23 mouse cellular contexts compared by ENCODE assay signal in genomic region chr2:134942039-134942438, GRCm38 (mm10).
A peak's percentile ranks its signal among the peaks of the same experiment; 100 is the strongest.
DNase-seq lines count a peak whose midpoint lies in the region; ATAC-seq and TF ChIP-seq lines count a peak whose summit lies in the region.
"Had no signal": no experiment of that assay in that cellular context is flagged by ENCODE, and none has a peak within 500 bp of the region (broad histone marks: within the 10 kb centered on the region; RNA-seq: fewer than 3 reads in every experiment).

No protein-coding gene starts in this region.

- H3K9ac ChIP-seq in kidney, embryonic 16.5 days (replicated peaks; ENCODE audit: low read length), result no peak overlapping the region
- H3K9ac ChIP-seq in kidney, embryonic 14.5 days (ENCODE audit: low read depth, low read length), result no peak overlapping the region
- H3K9ac ChIP-seq: embryonic facial prominence, embryonic 12.5 days; forebrain, embryonic 13.5 days; forebrain, embryonic 15.5 days had no signal

- no peak for TF ChIP-seq CTCF in kidney, adult 2 months (conservative IDR thresholded peaks at IDR 0.05; ENCODE audit: insufficient read depth, insufficient read length, low read depth, low read length)

- H3K4me1 ChIP-seq in kidney, adult 2 months (ENCODE audit: control insufficient read depth, insufficient read depth, low read length), result peaks cover 10% of the 10 kb centered on the region; the same call in 1 of the 2 replicates
- H3K4me1 ChIP-seq in kidney, embryonic 16.5 days (ENCODE audit: insufficient read depth, low read length), result peaks cover 15% of the 10 kb centered on the region
- H3K4me1 ChIP-seq in kidney, embryonic 14.5 days (ENCODE audit: control insufficient read depth, insufficient read depth, low read length), result no peaks in the 10 kb centered on the region
- H3K4me1 ChIP-seq: forebrain, embryonic 15.5 days had no signal

- DNase-seq in kidney, adult 2 months, result peak; percentile 46
- DNase-seq in kidney, adult 11 months, result no peak
- peak; percentile 41 for DNase-seq in kidney, postnatal 14 days
- no peak for DNase-seq in kidney, adult 18-20 months
- DNase-seq: adrenal gland, adult 8-10 months; adrenal gland, postnatal 14 days; B cell, adult 2 months; cerebellum, adult 11-12 months; cerebellum, adult 2 months; cerebellum, adult 9-10 months; cerebellum, postnatal 10 days; cerebellum, postnatal 25 days had no signal

- H3K27me3 ChIP-seq in kidney, adult 2 months (replicated peaks; ENCODE audit: control insufficient read depth, insufficient read depth, low read length), result no peaks in the 10 kb centered on the region
- H3K27me3 ChIP-seq in kidney, embryonic 16.5 days (ENCODE audit: insufficient read depth, low read length), result no peaks in the 10 kb centered on the region
- no peaks in the 10 kb centered on the region for H3K27me3 ChIP-seq in kidney, embryonic 14.5 days (ENCODE audit: control insufficient read depth, insufficient read depth, low read length)
- H3K27me3 ChIP-seq: CH12.LX; embryonic facial prominence, embryonic 12.5 days; forebrain, embryonic 13.5 days; forebrain, embryonic 15.5 days; Patski had no signal

- no peak overlapping the region for H3K27ac ChIP-seq in kidney, adult 2 months (ENCODE audit: insufficient read depth, low read depth, low read length)
- H3K27ac ChIP-seq in kidney, embryonic 16.5 days (ENCODE audit: low read length), result no peak overlapping the region
- H3K27ac ChIP-seq in kidney, embryonic 14.5 days (ENCODE audit: low read depth, low read length), result no peak overlapping the region
- H3K27ac ChIP-seq: embryonic facial prominence, embryonic 10.5 days; embryonic facial prominence, embryonic 12.5 days; forebrain, embryonic 13.5 days; forebrain, embryonic 15.5 days had no signal

- no peaks in the 10 kb centered on the region for H3K36me3 ChIP-seq in kidney, adult 2 months (ENCODE audit: control insufficient read depth, insufficient read depth, low read length)
- H3K36me3 ChIP-seq in kidney, embryonic 16.5 days (ENCODE audit: insufficient read depth, low read length), result no peaks in the 10 kb centered on the region
- no peaks in the 10 kb centered on the region for H3K36me3 ChIP-seq in kidney, embryonic 14.5 days (ENCODE audit: control insufficient read depth, insufficient read depth, low read length)
- H3K36me3 ChIP-seq: embryonic facial prominence, embryonic 10.5 days; embryonic facial prominence, embryonic 12.5 days; forebrain, embryonic 15.5 days; G1E had no signal

- H3K9me3 ChIP-seq in kidney, embryonic 16.5 days (ENCODE audit: low read length), result no peaks in the 10 kb centered on the region
- no peaks in the 10 kb centered on the region for H3K9me3 ChIP-seq in kidney, embryonic 14.5 days (ENCODE audit: control insufficient read depth, low read length)
- H3K9me3 ChIP-seq: embryonic facial prominence, embryonic 10.5 days; embryonic facial prominence, embryonic 12.5 days; forebrain, embryonic 13.5 days; forebrain, embryonic 15.5 days; G1E had no signal

- 46% methylated on average over 4 of the region's 4 CpGs for WGBS in kidney, adult 2 months
- WGBS in kidney, embryonic 16.5 days, result 53% methylated on average over 4 of the region's 4 CpGs
- 69% methylated on average over 4 of the region's 4 CpGs for WGBS in kidney, embryonic 14.5 days

- H3K4me2 ChIP-seq in kidney, embryonic 16.5 days (replicated peaks; ENCODE audit: low read depth, low read length), result no peak overlapping the region
- H3K4me2 ChIP-seq in kidney, embryonic 14.5 days (replicated peaks; ENCODE audit: low read depth, low read length), result no peak overlapping the region
- H3K4me2 ChIP-seq: embryonic facial prominence, embryonic 12.5 days; forebrain, embryonic 13.5 days; forebrain, embryonic 15.5 days had no signal

- peak; percentile 75; the same call in 1 of the 2 replicates for ATAC-seq in kidney, embryonic 16.5 days (ENCODE audit: low FRiP score, low TSS enrichment)
- ATAC-seq in kidney, embryonic 14.5 days (ENCODE audit: low FRiP score, low TSS enrichment), result no peak
- ATAC-seq: activated CD4-positive, CD25-positive, alpha-beta regulatory T cell, adult 4 months; CD4-positive, CD25-positive, alpha-beta regulatory T cell, adult 4 months; forebrain, embryonic 13.5 days; forebrain, embryonic 15.5 days; Patski had no signal

- H3K4me3 ChIP-seq in kidney, adult 2 months (ENCODE audit: insufficient read depth, low read depth, low read length), result no peak overlapping the region
- no peak overlapping the region for H3K4me3 ChIP-seq in kidney, embryonic 16.5 days (ENCODE audit: low read length)
- H3K4me3 ChIP-seq in kidney, embryonic 14.5 days (ENCODE audit: low read length), result no peak overlapping the region
- H3K4me3 ChIP-seq: embryonic facial prominence, embryonic 10.5 days; embryonic facial prominence, embryonic 12.5 days; forebrain, embryonic 13.5 days; forebrain, embryonic 15.5 days had no signal

- no peak for TF ChIP-seq POLR2A in kidney, adult 2 months (IDR thresholded peaks at IDR 0.05; ENCODE audit: low read depth, low read length)

Comparison
In these comparisons a context has a peak if more than half of its experiments do, and no peak if none do; other contexts are left out.
1. DNase-seq: peak in kidney, adult 2 months (single experiment) and kidney, postnatal 14 days (single experiment); none in kidney, adult 11 months (single experiment) and kidney, adult 18-20 months (single experiment).